Mouse (Mus musculus) monocyte, adult 2 months (primary cell): ENCODE measurements around the gene Zfp592.

ENCODE experiments used
- DNase-seq, 2 experiments: peaks; one replicate each; pipeline ENCODE4 v3.0.0; 2022; ENCODE audit warnings: low spot score in 2 of 2, low read depth in 1 of 2

Gene Zfp592

DNA sequence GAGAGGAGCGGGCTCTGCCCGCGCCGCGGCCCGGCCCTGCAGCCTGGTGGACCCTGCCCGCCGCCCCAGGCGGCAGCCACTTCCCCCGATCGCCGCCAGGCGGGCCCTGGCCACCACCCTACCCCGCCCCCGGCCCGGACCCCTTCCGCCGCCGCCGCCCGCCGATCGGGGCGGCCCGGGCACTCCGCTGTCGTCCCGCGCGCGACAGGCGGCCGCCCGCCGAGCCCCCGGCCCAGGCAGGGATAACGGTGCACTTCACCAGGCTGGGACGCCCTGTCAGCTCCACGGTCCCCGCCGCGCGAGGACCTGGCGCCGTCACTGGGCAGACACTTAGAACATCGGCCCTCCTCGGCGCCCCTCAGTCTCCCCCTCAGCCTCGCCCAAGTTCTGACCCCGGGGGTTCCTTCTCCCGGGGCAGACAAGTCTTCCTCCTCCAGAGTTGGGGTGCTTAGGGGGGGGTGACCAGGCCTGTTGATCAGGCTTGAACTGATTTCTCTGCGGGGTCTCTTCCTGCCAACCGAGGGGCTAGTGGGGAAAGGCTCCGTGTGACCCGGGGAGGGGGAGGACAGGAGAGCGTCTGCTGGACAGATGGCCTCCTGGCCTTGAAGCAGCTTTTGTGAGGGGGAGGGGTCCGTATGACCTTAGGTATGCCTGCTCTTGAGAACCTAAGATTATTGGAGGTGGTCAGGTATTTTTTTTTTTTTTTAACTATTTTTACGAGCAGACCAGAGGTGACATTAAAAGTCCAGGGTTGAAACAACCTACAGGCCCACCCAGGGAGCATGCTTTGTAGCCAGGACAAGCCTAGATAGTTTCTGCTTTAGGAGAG lies 567 bp downstream of the Zfp592 start:
- no peak for DNase-seq

DNA sequence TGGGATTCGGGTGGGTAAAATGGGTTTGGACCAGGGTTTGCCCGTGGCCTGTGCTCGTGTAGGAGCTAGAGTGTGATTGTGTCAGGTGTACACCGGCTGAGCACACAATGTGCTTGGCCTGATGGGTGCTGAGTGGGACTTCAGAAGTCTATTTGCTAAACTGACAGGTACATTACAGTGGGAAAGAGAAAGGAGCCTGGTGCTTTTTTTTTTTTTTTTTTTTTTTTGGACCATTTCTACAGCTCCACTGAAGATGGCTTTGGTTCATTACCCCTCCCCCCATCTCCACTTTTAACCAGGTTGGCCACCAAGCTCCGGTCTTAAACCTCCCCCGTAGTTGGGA lies 1.2 kb downstream of the Zfp592 start:
- DNase-seq: no peak

DNA sequence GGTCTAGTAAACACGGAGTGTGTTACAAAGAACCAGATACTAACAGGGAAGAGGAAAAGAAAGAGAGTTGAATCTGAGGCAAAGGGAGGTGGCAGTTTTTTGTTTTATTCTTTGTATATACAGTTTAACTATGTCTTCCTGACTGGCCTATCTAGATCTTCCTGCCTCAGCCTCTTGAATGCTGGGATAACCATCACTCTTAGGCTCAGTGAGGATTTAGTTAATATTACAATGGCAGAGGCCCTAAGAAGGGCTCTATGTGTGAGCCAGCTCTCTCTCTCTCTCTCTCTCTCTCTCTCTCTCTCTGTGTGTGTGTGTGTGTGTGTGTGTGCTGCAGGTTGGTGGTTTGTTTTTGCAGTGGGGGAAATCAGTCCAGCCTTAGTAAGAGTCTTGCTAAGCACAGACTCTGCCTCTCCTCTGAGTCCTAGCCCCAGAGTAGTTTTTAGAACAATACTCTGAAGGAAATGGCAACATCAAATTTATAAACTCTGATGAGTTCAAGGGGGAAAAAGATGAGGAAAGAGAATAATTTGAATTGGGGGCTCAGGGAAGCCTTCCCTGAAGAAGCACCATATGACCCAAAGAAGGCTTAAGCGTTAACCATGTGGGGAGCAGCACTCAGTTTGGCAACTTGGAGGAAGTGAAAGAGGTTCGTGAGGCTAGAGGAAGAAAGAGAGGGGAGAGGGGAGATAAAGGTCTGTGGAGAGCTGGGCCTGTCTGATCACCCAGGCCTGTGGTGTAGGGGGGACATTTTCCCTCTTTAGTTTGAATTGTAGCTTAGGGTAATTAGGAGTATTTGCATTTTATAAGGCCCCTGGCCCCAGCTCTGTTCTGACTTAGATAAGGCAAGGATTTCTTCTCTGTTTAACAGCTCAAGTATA lies 2.0 kb downstream of the Zfp592 start:
- DNase-seq: peak in 1 of 2 experiments; percentile 9

DNA sequence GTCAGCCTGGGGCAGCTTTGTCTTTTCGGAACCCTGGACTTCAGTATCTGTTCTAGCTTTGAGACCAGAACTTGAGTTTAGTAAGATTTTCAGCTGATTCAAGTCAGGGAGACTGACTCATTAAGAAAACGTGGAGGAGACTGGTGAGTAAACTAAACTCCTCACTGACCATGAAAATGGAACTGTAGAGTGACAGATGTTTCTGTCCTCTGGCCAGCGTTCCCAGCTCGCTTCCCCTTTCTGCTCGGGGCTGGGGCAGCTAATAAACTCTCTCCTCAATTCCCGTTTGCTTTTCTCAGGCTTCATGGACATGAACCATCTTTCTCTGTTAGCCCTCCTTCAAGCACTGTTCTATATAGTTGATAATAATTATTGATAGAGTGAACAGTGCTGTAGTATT lies 4.3 kb downstream of the Zfp592 start:
- DNase-seq: peak; percentile 22 to 33

DNA sequence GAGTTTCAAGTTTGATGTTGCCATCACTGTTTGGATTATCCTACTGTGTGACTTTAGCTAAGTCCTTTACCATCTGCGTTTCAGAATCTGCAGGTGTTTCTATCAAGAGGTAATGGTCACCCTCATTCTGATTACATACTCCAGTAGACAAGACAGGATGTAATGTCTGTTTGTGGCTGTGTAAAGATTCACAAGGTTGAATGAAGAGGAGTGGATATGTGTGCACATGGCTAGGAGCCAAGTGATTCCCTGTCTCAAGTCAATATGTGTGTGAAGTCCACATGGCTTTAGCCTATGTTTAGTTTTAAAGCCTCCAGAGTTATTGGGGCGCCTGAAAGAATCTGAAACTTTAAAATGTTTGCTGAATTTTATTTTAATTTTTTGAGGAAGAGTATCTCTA lies 6.1 kb downstream of the Zfp592 start:
- no peak for DNase-seq

DNA sequence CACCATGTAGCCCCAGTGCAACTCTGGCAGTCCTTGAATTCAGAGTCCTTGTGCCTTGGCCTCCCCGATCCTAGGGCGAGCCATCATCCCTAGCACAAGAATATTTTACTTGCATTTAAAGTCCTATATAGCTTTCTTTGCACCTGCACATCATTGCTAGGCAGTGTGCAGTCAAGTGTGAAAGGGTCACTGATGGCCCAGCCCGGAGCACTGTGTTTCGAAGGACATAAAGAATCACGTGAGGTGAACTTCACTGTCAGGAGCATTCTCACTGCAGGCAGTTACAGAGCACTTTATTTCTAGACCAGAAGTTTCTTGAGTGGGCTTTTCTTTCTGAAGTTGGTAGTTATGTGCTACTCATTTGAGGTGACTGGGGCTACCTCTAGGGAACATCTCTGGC lies 8.4 kb downstream of the Zfp592 start:
- DNase-seq: no peak

DNA sequence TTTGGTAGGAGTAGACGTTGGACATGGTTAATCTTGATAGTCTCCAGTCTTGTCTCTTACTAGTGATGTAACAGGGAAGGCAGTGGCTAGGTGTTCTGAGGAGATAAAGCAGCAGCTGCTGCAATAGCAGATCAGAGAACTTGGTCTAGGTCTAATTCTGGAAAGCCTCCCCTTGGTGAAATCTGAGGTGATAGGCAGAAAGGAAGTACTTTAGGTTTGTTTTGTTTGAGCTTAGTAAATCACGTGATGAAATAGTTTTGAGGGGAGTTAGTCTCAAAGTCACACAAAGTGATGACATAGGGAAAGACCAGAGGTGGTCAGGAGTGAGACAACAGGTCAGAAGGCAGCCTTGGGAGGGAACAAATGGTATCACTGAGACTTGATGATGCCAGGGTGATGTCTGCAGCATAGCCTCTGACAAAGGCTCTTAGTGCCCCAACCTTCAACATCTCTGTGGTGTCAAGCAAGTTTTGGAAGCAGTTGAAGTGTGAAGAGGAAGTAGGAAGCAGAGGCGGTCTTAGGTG lies 11.1 kb downstream of the Zfp592 start:
- no peak for DNase-seq

DNA sequence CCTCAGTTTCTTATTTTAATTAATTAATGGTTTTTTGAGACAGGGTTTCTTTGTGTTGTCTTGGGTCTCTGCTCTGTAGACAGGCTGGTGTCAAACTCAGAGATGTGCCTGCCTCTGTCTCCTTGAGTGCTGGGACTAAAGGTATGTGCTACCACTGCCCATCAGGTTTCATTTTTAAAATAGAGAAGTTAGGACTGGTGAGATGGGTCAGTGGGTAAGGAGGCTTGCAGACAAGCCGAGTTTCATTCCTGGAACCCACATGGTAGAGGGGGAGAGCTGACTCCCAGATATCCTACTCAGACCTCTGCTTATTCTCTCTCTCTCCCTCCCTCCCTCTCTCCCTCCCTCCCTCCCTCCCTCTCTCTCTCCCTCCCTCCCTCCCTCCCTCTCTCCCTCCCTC lies 12.5 kb downstream of the Zfp592 start:
- no peak for DNase-seq

DNA sequence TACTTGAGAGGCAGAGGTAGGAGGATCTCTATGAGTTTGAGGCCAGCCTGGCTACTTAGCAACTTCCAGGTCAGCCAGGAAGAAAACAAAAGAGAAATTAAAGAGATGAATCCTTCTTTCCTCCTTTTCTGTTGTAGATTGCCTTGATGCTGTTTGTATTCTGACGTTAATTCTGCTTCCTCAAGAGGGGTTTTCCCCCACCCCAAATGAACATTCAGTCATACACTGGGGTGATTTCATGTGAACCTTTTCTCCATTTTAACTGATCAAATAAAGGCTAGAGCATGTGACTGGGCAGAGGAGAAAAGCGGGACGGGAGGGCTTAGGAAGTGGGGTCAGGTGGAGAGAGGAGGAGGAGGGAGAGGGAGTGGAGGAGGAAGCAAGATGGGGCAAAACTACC lies 14.8 kb downstream of the Zfp592 start:
- DNase-seq: no peak

DNA sequence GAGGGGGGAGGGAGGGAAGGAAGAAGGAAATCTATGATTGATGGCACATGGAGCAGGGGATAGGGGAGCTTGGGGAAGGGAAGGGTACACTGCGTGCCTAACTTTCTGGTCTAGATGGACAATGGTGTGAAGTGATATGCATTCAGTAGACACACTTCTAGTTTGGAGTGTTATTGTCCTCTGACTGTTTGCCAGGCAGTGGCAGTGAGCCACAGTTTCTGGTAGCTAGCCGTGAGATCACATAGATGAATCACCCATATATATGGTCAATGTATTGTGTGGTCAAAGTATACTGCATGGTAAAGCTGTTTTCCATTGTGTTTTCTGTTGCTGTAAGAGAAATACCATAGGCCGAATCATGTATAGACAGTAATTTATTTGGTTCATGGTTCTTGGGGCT lies 18.1 kb downstream of the Zfp592 start:
- DNase-seq: no peak

DNA sequence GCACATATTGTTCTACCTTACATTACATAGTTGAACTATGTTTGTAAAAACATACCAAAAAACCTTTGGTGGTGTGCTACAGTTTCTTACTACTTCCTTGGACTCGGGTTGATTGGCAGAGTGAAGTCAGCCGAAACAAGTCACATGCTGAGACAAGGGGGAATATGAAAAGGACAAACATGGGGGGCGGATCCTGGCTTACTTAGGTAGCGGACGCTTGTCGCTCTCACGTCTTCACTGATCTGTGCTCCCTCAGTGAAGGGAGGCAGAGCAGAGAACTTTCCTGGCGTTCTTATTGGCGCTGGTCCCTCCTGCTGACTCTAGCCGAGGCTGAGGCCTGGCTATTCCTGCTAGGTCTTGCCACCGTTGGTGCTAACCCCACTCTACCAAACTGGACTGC lies 26.8 kb downstream of the Zfp592 start:
- DNase-seq: no peak

DNA sequence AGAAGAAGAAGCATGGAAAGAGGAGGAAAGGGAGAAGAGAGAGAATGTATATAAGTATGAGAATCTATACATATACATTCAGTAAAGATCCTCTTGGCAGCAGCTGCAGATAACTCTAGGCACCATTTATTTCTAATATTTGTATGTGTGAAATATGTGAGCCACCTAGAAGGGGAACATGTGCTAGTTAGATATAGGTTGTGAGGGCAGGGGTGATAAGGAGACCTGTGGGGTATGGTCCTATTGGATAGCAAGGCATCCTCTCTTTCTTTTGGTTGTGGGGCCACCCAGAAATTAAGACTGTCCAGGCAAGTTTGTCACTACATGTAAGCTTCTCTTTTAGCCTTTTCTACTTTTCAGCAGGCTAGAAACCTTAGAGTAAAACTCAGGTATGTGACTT lies 29.2 kb downstream of the Zfp592 start:
- DNase-seq: no peak

DNA sequence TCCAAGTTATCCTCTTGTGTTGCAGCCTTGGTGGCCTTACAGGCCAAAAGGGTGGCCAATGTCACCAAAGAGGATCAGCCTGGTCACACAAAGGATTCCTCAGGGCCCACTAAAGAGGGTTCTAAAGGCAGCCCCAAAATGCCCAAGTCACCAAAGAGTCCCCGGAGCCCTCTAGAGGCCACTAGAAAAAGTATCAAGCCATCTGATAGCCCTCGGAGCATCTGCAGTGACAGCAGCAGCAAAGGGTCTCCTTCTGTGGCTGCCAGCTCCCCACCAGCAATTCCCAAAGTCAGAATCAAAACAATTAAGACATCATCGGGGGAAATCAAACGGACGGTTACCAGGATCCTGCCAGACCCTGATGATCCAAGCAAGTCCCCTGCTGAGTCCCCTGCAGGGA lies 30.6 kb downstream of the Zfp592 start:
- no peak for DNase-seq

DNA sequence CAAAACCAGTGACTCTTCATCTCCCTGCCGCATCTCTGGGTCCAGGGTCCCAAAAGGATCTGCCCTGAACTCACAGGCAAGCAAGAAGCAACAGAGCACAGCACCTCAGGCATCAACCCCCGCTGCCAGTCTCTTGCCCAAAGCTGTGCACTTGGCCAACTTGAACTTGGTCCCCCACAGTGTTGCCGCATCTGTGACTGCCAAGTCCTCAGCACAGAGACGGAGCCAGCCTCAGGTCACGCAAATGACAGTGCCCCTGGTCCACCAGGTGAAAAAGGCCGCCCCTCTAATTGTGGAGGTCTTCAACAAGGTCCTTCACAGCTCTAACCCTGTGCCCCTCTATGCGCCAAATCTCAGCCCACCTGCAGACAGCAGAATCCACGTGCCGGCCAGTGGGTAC lies 31.2 kb downstream of the Zfp592 start:
- DNase-seq: no peak

DNA sequence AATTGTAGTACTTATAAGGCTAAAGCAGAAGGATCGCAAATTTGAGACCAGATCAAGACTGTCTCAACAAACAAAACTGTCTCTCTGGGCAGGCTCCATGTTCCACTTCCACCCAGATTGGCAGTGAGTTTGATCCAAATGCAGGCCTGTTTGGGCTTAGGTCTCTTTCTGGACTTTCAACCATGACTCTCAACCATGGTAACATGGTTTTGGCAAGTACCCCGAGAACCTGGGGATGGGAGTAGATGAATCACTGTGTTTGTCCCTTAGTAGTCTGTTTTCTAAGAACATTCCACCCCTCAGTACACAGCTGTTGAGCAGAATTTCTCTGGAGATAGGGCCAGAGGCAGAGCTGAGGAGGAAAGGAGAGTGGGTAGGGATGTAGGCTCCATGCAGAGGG lies 32.3 kb downstream of the Zfp592 start:
- no peak for DNase-seq

DNA sequence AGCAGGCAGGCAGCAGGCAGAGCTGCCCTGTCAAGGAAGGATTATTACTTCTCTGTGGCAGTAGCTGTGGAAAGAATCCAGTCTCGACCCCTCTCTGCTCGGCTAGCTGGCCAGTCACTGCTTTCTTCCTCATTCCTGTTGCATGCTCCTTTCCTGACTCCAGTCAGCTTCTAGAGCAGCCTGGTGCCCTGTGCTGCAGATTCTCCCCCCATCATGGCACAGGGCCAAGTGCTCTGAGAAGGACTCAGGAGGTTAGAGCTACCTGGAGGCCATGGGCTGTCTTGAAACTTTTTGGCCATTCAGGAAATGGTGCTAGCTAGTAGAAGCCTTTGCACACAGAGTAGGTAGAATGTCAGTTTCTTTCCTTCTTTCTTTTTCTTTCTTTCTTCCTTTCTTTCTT lies 46.2 kb downstream of the Zfp592 start:
- DNase-seq: no peak

DNA sequence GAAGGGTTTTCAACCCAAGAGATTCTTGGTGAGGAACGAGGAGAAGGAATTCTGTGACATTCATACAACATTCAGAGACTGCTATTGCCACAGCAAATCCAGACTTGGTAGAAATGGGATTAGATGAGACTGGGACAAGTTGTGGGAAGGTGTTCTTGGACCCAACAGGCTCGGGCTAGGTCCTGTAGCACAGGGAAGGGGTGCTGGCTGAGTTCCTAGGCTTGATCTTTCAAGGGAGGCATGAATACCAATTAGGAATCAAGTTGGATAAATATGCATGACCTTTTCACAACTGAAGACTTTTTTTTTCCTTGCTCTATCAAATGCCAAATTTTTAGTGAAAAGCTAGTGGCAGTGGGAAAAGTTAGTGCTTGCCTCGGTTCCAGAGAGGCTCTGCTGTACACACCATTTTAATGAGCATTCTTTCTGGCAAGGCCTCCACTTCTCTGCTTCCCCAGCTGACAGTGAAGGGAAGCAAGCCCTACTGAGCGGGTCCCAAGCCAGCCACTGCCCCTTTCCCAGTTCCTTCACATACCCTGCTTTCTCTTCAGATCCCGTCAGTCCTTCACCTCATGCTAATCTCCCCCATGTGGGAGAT lies 49.6 kb downstream of the Zfp592 start:
- no peak for DNase-seq

DNA sequence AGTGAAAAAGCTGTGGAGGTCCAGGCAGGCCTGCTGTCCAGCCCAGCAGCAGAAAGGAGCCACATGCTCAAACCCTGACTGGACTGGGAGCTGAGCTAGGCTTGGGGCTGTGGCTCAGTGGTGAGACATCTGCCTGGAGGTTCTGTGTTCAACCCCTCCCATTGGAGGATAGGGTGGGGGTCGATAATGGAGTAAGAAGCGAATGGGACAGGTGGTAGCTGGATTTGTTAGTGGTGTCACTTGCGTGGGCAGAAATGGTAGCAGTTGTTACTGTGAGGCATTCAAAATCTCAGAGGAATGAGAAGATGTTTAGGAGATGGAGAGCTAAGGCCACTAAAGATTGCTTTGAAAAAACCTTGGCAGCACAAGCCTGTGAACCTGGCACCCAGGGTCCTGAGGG lies 54.4 kb downstream of the Zfp592 start:
- DNase-seq: no peak

DNA sequence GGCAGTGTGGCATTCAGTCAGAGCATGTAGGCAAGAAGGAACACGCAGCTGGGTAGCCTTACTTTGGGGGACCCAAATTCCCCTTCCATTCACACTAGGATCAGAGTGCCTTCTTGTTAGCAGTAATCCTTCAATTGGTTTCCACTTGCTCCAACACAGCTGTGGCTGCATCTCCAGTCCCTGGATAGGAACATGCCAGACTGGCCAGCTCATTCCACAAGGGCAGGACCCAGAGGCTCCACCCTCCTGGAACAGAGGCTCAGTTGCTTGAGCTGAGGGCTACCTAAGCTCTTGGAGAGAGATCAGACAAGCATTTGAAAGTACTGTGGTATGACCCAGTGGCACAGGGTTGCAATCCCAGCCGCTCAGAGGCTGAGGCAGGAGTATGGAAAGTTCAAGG lies 55.0 kb downstream of the Zfp592 start:
- no peak for DNase-seq

DNA sequence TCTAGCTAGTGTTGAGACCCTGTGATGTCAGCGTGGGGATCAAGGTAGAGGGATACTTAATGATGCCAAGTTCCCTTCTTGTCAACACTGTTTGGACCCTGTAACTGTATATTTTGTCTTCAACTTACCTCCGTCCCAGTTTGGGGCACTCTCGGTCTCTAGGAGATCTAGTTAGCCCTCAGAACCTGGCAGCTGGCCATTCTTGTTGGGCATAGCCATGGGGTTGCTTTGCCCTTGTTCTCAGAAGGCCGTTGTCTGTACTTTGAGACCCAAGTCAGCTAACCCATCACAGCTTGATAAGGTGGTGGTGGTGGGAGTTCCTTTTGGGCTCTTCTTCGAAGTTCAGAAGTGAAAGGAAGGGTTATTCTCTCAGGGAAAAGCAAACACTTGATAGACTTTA lies 56.5 kb downstream of the Zfp592 start:
- DNase-seq: no peak

DNA sequence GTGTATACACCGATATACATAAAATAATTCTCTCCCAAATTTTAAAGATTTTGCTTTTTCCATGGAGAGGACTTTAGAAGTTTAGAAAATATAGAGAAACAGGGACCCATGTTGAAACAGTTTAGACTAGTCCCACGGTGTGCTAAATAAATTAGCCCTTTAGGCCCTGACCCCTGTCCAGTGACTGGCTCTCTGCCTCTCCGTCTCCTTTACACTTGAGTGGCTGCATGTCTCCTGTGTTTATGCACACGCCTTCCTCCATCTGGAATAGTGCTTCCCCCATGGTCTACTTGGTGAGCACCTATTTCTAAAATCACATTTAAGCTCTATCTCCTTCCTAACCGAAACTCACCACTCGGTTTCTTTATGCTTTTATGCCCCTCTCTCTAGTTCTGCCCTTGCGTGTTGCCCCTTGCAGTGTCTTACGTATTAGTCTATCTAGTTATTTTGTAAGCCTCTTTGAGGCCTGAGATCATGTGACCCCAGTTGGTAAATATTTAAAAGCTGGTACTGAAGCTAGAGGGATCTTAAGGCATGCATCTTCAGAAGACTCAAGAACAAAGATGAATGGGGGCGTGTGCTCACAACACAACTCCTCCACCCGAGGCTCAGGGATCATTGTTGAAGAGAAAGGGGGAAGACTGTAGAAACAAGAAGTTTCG lies 62.4 kb downstream of the Zfp592 start:
- no peak for DNase-seq
